Comparison of ENCODE assay signal across 13 mouse cellular contexts in genomic region chr6:8353461-8353860, GRCm38 (mm10).
DNase-seq lines count a peak whose midpoint lies in the region; ATAC-seq and TF ChIP-seq lines count a peak whose summit lies in the region.
"Had no signal": no experiment of that assay in that cellular context is flagged by ENCODE, and none has a peak within 500 bp of the region (broad histone marks: within the 10 kb centered on the region; RNA-seq: fewer than 3 reads in every experiment).

No protein-coding gene starts in this region.

- H3K9me3 ChIP-seq in hindbrain, embryonic 11.5 days (ENCODE audit: control insufficient read depth, low read length) = no peaks in the 10 kb centered on the region
- no peaks in the 10 kb centered on the region for H3K9me3 ChIP-seq in hindbrain, embryonic 12.5 days (replicated peaks)
- no peaks in the 10 kb centered on the region for H3K9me3 ChIP-seq in hindbrain, postnatal 0 days (ENCODE audit: low read length)
- H3K9me3 ChIP-seq in neural tube, embryonic 12.5 days = no peaks in the 10 kb centered on the region
- H3K9me3 ChIP-seq: liver, embryonic 15.5 days had no signal

- no peak for TF ChIP-seq CTCF in hindbrain, postnatal 0 days (IDR thresholded peaks at IDR 0.05; ENCODE audit: low read depth)

- ATAC-seq in hindbrain, embryonic 11.5 days (ENCODE audit: low FRiP score) = no peak
- no peak for ATAC-seq in hindbrain, embryonic 12.5 days (ENCODE audit: low FRiP score)
- no peak for ATAC-seq in hindbrain, postnatal 0 days
- peak; percentile 21; the same call in 1 of the 2 replicates for ATAC-seq in neural tube, embryonic 12.5 days (ENCODE audit: low FRiP score, low read depth)

- H3K27ac ChIP-seq in hindbrain, embryonic 11.5 days (ENCODE audit: low read depth, low read length) = peak overlapping the region; percentile 14; the same call in 1 of the 2 replicates
- H3K27ac ChIP-seq in hindbrain, embryonic 12.5 days = no peak overlapping the region
- H3K27ac ChIP-seq in hindbrain, postnatal 0 days = no peak overlapping the region
- peak overlapping the region; percentile 32; the same call in 1 of the 2 replicates for H3K27ac ChIP-seq in neural tube, embryonic 12.5 days
- H3K27ac ChIP-seq: heart, adult 2 months; liver, embryonic 15.5 days had no signal

- DNase-seq in hindbrain, embryonic 11.5 days (ENCODE audit: low spot score) = no peak
- DNase-seq in brain, adult 2 months (ENCODE audit: low read depth, low spot score) = peak; percentile 43
- no peak for DNase-seq in hindbrain, postnatal 0 days (ENCODE audit: low spot score)
- no peak for DNase-seq in c-Kit-positive CD71-positive TER-119-positive erythroid progenitor cells, embryonic 14.5 days (ENCODE audit: low spot score)
- DNase-seq in embryo, embryonic 9.5 days (ENCODE audit: extremely low spot score) = no peak
- DNase-seq: cerebellum, postnatal 14 days; heart, adult 2 months; heart, postnatal 10 days; kidney, adult 18-20 months; lung, postnatal 36 days had no signal

- no peak overlapping the region for H3K4me3 ChIP-seq in hindbrain, embryonic 11.5 days (ENCODE audit: low read depth, low read length)
- H3K4me3 ChIP-seq in hindbrain, embryonic 12.5 days = no peak overlapping the region
- H3K4me3 ChIP-seq in hindbrain, postnatal 0 days (ENCODE audit: low read length) = no peak overlapping the region
- no peak overlapping the region for H3K4me3 ChIP-seq in neural tube, embryonic 12.5 days
- H3K4me3 ChIP-seq: heart, adult 2 months; liver, embryonic 15.5 days had no signal

- no peaks in the 10 kb centered on the region for H3K27me3 ChIP-seq in hindbrain, embryonic 11.5 days (ENCODE audit: control insufficient read depth, insufficient read depth, low read length)
- H3K27me3 ChIP-seq in hindbrain, embryonic 12.5 days = no peaks in the 10 kb centered on the region
- H3K27me3 ChIP-seq in hindbrain, postnatal 0 days (ENCODE audit: insufficient read depth, low read length) = no peaks in the 10 kb centered on the region
- no peaks in the 10 kb centered on the region for H3K27me3 ChIP-seq in neural tube, embryonic 12.5 days (replicated peaks)
- H3K27me3 ChIP-seq: liver, embryonic 15.5 days had no signal

- WGBS in hindbrain, embryonic 11.5 days = 72% methylated on average over 4 of the region's 4 CpGs
- 52% methylated on average over 4 of the region's 4 CpGs for WGBS in hindbrain, embryonic 12.5 days
- WGBS in hindbrain, postnatal 0 days = 37% methylated on average over 4 of the region's 4 CpGs
- WGBS in neural tube, embryonic 12.5 days = 34% methylated on average over 4 of the region's 4 CpGs

- H3K4me1 ChIP-seq in hindbrain, embryonic 11.5 days (replicated peaks; ENCODE audit: control insufficient read depth, insufficient read depth, low read length) = no peaks in the 10 kb centered on the region
- H3K4me1 ChIP-seq in hindbrain, embryonic 12.5 days = peaks cover 24% of the 10 kb centered on the region
- H3K4me1 ChIP-seq in hindbrain, postnatal 0 days (ENCODE audit: insufficient read depth, low read length) = no peaks in the 10 kb centered on the region
- H3K4me1 ChIP-seq in neural tube, embryonic 12.5 days = peaks cover 33% of the 10 kb centered on the region

- no peaks in the 10 kb centered on the region for H3K36me3 ChIP-seq in hindbrain, embryonic 11.5 days (ENCODE audit: control insufficient read depth, insufficient read depth, low read length)
- no peaks in the 10 kb centered on the region for H3K36me3 ChIP-seq in hindbrain, embryonic 12.5 days
- H3K36me3 ChIP-seq in hindbrain, postnatal 0 days (ENCODE audit: insufficient read depth, low read length) = no peaks in the 10 kb centered on the region
- no peaks in the 10 kb centered on the region for H3K36me3 ChIP-seq in neural tube, embryonic 12.5 days
- H3K36me3 ChIP-seq: liver, embryonic 15.5 days had no signal

- no peak overlapping the region for H3K9ac ChIP-seq in hindbrain, embryonic 11.5 days (ENCODE audit: low read depth, low read length)
- no peak overlapping the region for H3K9ac ChIP-seq in hindbrain, embryonic 12.5 days
- H3K9ac ChIP-seq in hindbrain, postnatal 0 days (replicated peaks; ENCODE audit: low read length) = no peak overlapping the region
- no peak overlapping the region for H3K9ac ChIP-seq in neural tube, embryonic 12.5 days
- H3K9ac ChIP-seq: liver, embryonic 15.5 days had no signal

- no peak overlapping the region for H3K4me2 ChIP-seq in hindbrain, embryonic 11.5 days (replicated peaks; ENCODE audit: low read depth, low read length)
- no peak overlapping the region for H3K4me2 ChIP-seq in hindbrain, embryonic 12.5 days (replicated peaks)
- H3K4me2 ChIP-seq in hindbrain, postnatal 0 days (ENCODE audit: low read depth, low read length) = 0 out of 2 replicates have a peak overlapping the region, but pooled peaks have one; percentile 43
- H3K4me2 ChIP-seq in neural tube, embryonic 12.5 days (replicated peaks) = peak overlapping the region; percentile 42; the same call in 1 of the 2 replicates
- H3K4me2 ChIP-seq: liver, embryonic 15.5 days had no signal

Comparison
In these comparisons a context has a peak if more than half of its experiments do, and no peak if none do; other contexts are left out.
1. H3K27ac ChIP-seq: peak in hindbrain, embryonic 11.5 days (single experiment) and neural tube, embryonic 12.5 days (single experiment); none in hindbrain, embryonic 12.5 days (single experiment) and hindbrain, postnatal 0 days (single experiment).
2. H3K4me2 ChIP-seq: peak in hindbrain, postnatal 0 days (single experiment) and neural tube, embryonic 12.5 days (single experiment); none in hindbrain, embryonic 11.5 days (single experiment) and hindbrain, embryonic 12.5 days (single experiment).